Mouse (Mus musculus) embryonic facial prominence, embryonic 13.5 days (tissue): Measurements from ENCODE around the gene Flg2. TPM values are rescaled to one million over a fixed set of nuclear protein-coding genes. Genes with fewer than 3 reads are reported as not detected.
A peak's percentile ranks its signal among the peaks of the same experiment; 100 is the strongest.

ENCODE experiments used
- ATAC-seq: fragments of 200-750 bp; cut with Nextera tagmentation; 2 replicates; pipeline ENCODE4 v1.8.0; 2017; ENCODE audit warnings: low read depth; ENCODE audit not compliant: insufficient number of reproducible peaks, insufficient read depth, low FRiP score, low TSS enrichment
- H3K27ac ChIP-seq: fragments of 300-500 bp; sonication (generic); 2 replicates; pipeline ENCODE4 v1.5.1; 2015; ENCODE audit warnings: moderate library complexity, mild to moderate bottlenecking, inconsistent platforms
- H3K27me3 ChIP-seq: fragments of 300-500 bp; sonication (generic); 2 replicates; pipeline ENCODE4 v1.6.1; 2015; ENCODE audit warnings: mild to moderate bottlenecking, inconsistent platforms
- H3K36me3 ChIP-seq: fragments of 300-500 bp; sonication (generic); 2 replicates; pipeline ENCODE4 v1.6.1; 2015; ENCODE audit warnings: mild to moderate bottlenecking, inconsistent platforms
- H3K4me1 ChIP-seq: fragments of 300-500 bp; sonication (generic); 2 replicates; pipeline ENCODE4 v1.6.1; 2015; ENCODE audit warnings: inconsistent platforms
- H3K4me2 ChIP-seq: fragments of 300-500 bp; sonication (generic); 2 replicates; pipeline ENCODE4 v1.6.1; 2015; ENCODE audit warnings: moderate library complexity, mild to moderate bottlenecking, inconsistent platforms
- H3K4me3 ChIP-seq: fragments of 300-500 bp; sonication (generic); 2 replicates; pipeline ENCODE4 v1.5.1; 2015; ENCODE audit warnings: mild to moderate bottlenecking, inconsistent platforms
- H3K9ac ChIP-seq: fragments of 300-500 bp; sonication (generic); 2 replicates; pipeline ENCODE4 v1.6.1; 2015; ENCODE audit warnings: mild to moderate bottlenecking, inconsistent platforms
- H3K9me3 ChIP-seq: fragments of 300-500 bp; sonication (generic); 2 replicates; pipeline ENCODE4 v1.6.1; 2016; ENCODE audit warnings: inconsistent platforms
- WGBS: fragments of 180-500 bp; shearing (Covaris S2); methylation state at CpG from one replicate; pipeline ENCODE4 v1.1.7; 2015; ENCODE audit warnings: mixed read lengths; 5-methylcytosine and 5-hydroxymethylcytosine counted together
- polyA plus RNA-seq: library from polyadenylated mRNA; unstranded; fragments of >200 nt; fragmentation: Nextera tagmentation; extraction: Ambion mirVana; gene quantifications from 2 replicates; pipeline ENCODE4 v1.2.1, GENCODE M21; 2015

Flg2 gene
- not detected in 2 replicates for polyA plus RNA-seq

DNA sequence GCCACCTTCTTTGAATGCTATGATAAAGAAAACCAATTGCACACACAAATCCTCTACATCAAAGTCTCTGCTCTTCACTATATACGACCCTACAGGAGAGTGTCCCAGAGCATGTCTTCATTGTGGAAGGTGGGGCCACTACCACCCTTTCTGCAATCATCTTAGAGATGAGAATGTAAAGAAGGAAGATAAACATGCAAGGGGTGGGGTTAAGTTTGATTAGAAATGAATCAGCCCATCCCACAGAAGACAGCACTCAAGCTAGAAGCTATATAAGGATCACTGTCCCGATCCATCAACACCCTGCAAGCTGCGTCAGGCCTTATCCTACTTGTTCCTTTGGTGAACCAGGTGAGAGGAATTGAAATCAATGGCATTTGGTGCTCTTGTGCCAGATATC lies at the start of gene Flg2:
Gene Flg2, plus strand, starts transcription at position 301 of the 400 bp plus-strand sequence.
- Histone ChIP-seq H3K9ac (no peak within 1 kb of the TSS), H3K9me3 (0 out of 2 replicates have a peak, but pooled peaks cover 2% of the 10 kb centered on the region), H3K4me2 (no peak within 1 kb of the TSS), H3K27me3 (no peaks in the 10 kb centered on the region), H3K27ac (no peak within 1 kb of the TSS), H3K4me1 (no peaks in the 10 kb centered on the region), H3K4me3 (no peak within 1 kb of the TSS), H3K36me3 (no peaks in the 10 kb centered on the region)
- 89% methylated on average over 3 of the region's 3 CpGs for WGBS
- ATAC-seq, result no peak

DNA sequence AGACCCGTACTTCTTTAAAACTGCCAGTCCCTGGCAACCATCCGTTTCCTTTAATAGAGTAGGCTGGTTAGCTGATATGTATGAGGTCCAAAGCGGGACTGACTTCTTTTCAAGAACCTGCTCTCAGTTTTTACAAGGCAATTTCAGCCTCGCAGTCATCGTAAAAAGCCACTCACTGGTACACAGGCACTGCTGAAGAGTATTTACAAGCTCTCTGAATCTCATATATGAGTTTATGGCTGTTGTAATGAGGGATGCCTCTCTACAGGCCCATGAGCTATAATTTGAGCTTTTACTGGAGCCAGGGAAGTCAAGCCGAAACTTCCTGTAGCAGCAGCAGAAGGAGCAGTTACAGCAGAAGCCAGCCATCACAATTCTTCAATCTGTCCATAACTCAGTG lies 34.6 kb upstream of the Flg2 start:
- no peak overlapping the region for H3K9ac ChIP-seq
- H3K9me3 ChIP-seq, result no peaks in the 10 kb centered on the region
- ATAC-seq, result no peak
- H3K27ac ChIP-seq, result no peak overlapping the region
- H3K4me3 ChIP-seq, result no peak overlapping the region
- no peaks in the 10 kb centered on the region for H3K27me3 ChIP-seq
- no peak overlapping the region for H3K4me2 ChIP-seq
- H3K36me3 ChIP-seq, result no peaks in the 10 kb centered on the region
- H3K4me1 ChIP-seq, result no peaks in the 10 kb centered on the region
- 87% methylated on average over 6 of the region's 6 CpGs for WGBS

DNA sequence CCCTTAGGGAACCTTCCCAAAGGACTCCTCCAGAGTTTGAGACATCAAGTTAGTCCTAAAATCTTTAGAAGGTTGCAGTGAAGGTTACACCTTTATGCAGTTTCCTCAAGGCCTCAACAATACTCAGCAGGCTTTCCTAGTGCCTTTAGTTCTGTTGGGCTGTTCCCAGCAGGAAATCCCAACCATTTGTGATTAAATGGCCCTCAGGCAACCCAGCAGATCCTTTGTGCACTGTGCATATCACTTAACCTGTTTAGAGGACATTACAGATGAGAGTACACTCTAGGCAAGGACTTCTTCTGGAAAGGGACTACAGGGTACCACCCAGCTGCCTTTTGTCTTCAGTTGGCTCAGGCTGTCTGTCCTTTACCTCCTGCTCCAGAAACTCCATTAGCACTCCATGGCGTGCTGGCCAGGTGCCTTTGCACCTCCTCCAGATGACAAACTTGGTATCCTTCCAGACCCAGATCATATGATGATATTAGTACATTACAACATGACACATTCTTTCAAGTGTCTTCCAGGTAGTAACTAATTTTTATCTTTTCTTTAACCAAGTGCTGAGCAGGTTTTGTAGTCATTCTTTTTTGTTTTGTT lies 34.0 kb upstream of the Flg2 start:
- H3K4me1 ChIP-seq, result no peaks in the 10 kb centered on the region
- H3K36me3 ChIP-seq, result no peaks in the 10 kb centered on the region
- H3K4me2 ChIP-seq, result no peak overlapping the region
- H3K9ac ChIP-seq, result no peak overlapping the region
- H3K9me3 ChIP-seq, result no peaks in the 10 kb centered on the region
- WGBS, result 64% methylated on average over 1 of the region's 1 CpGs
- no peak for ATAC-seq
- no peak overlapping the region for H3K4me3 ChIP-seq
- H3K27ac ChIP-seq, result no peak overlapping the region
- no peaks in the 10 kb centered on the region for H3K27me3 ChIP-seq

DNA sequence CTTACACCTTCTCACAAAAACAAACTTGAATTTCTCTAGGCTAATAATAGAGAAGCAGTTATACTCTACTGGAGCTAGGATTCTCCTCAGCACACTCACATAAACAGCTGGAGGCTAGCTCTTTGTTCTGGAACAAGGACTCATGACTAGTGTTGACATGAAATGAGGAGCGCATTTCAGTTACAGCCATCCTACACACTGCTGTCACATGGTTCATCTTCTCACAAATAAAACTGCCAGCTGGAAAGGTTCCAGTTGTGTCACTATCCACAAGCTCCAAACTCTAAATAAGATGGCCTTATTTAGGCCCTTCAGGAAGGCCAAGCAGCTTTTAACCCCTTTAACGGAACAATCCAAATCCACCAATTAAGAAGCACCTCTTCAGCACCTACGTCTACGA lies 16.2 kb upstream of the Flg2 start:
- Histone ChIP-seq H3K4me1 (no peaks in the 10 kb centered on the region), H3K4me3 (no peak overlapping the region), H3K27ac (no peak overlapping the region), H3K27me3 (no peaks in the 10 kb centered on the region), H3K36me3 (no peaks in the 10 kb centered on the region), H3K9ac (no peak overlapping the region), H3K9me3 (no peaks in the 10 kb centered on the region), H3K4me2 (no peak overlapping the region)
- 80% methylated on average over 4 of the region's 4 CpGs for WGBS
- no peak for ATAC-seq

DNA sequence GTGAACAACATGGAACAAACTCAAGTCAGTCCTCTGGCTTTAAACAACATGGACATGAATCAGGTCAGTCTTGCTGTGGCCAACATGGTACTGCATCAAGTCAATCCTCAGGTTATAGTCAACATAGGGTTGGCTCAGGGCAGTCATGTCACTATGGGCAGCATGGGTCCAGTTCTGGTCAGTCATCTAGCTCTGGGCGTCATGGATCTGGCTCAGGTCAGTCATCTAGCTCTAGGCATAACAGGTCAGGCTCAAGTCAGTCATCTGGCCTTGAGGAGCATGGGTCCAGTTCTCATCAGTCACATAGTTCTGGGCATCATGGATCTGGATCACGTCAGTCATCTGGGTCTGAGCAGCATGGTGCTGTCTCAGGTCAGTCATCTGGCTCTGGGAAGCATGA lies 4.9 kb downstream of the Flg2 start:
- Histone ChIP-seq H3K4me1 (no peaks in the 10 kb centered on the region), H3K27me3 (no peaks in the 10 kb centered on the region), H3K9me3 (peaks cover 27% of the 10 kb centered on the region), H3K4me3 (no peak overlapping the region), H3K9ac (no peak overlapping the region), H3K36me3 (no peaks in the 10 kb centered on the region), H3K4me2 (no peak overlapping the region), H3K27ac (no peak overlapping the region)
- ATAC-seq, result 0 out of 2 replicates have a peak, but pooled peaks have one; percentile 52
- WGBS, result 81% methylated on average over 2 of the region's 2 CpGs

DNA sequence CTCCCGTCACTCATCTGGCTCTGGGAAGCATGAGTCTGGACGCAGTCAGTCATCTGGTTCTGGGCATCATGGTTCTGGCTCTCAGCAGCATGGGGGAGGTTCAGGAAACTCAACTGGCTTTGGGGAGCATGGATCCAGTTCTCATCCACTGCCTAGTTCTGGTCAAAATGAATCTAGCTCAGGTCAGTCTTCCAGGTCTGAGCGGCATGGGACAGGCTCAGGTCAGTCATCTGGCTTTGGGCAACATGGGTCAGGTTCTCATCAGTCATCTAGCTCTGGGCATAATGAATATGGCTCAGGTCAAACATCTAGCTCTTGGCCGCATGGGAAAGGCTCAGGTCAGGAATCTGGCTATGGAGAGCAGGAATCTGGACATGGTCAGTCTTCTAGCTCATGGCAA lies 5.4 kb downstream of the Flg2 start:
- Histone ChIP-seq H3K4me2 (no peak overlapping the region), H3K4me3 (no peak overlapping the region), H3K9ac (no peak overlapping the region), H3K4me1 (no peaks in the 10 kb centered on the region), H3K9me3 (peaks cover 27% of the 10 kb centered on the region), H3K27ac (no peak overlapping the region), H3K36me3 (no peaks in the 10 kb centered on the region), H3K27me3 (no peaks in the 10 kb centered on the region)
- ATAC-seq, result no peak
- 92% methylated on average over 4 of the region's 4 CpGs for WGBS

Other genes starting within 250 kb of the Flg2 start
- not detected in 2 replicates for gene Lce3d, start 239.9 kb upstream of the Flg2 start, polyA plus RNA-seq
- gene Lce3e, start 230.2 kb upstream of the Flg2 start, polyA plus RNA-seq, result not detected in 2 replicates
- not detected in 2 replicates for gene Lce3f, start 205.1 kb upstream of the Flg2 start, polyA plus RNA-seq
- gene Crct1, start 181.6 kb upstream of the Flg2 start, polyA plus RNA-seq, result 0.65 and 0.91 TPM in 2 replicates
- gene Lce1m, start 178.2 kb upstream of the Flg2 start, polyA plus RNA-seq, result not detected in 2 replicates
- not detected in 2 replicates for gene Gm4858, start 128.5 kb upstream of the Flg2 start, polyA plus RNA-seq
- gene Crnn, start 52.5 kb upstream of the Flg2 start, polyA plus RNA-seq, result 0.65 and 0.76 TPM in 2 replicates
- not detected in 2 replicates for gene Flg, start 76.2 kb downstream of the Flg2 start, polyA plus RNA-seq
- gene Hrnr, start 122.5 kb downstream of the Flg2 start, polyA plus RNA-seq, result 0.10 and 0.14 TPM in 2 replicates
- gene Rptn, start 196.4 kb downstream of the Flg2 start, polyA plus RNA-seq, result not detected in 2 replicates
- 0.88 and 1.0 TPM in 2 replicates for gene Tchh, start 245.1 kb downstream of the Flg2 start, polyA plus RNA-seq